Mouse (Mus musculus): ENCODE measurements around the gene L2hgdh. TPM values are rescaled to one million over a fixed set of nuclear protein-coding genes. Genes with fewer than 3 reads are reported as not detected.
A peak's percentile ranks its signal among the peaks of the same experiment; 100 is the strongest.
"Not testable (repeated sequence)": the region's sequence is repeated elsewhere in the genome, so short reads cannot be mapped to it uniquely, and the experiment has no call there.

L2hgdh gene
- polyA plus RNA-seq, 1 experiment from 2014 or later: 9.0 TPM

- peak; percentile 13 for DNase-seq (ENCODE audit: low spot score)
- not testable (repeated sequence) for H3K4me2 ChIP-seq (ENCODE audit: low read length)
- ATAC-seq: peak; percentile 63; the same call in 1 of the 2 replicates
These were observed 70.7 kb downstream of the L2hgdh start for GRCm38 (mm10) chr12:69653973-69654372.

GRCm38 (mm10) chr12:69649511-69649910 lies 75.2 kb downstream of the L2hgdh start:
- no peaks in the 10 kb centered on the region for H3K27me3 ChIP-seq (replicated peaks; ENCODE audit: control insufficient read depth, insufficient read depth, low read length)
- no peaks in the 10 kb centered on the region; the same call in 1 of the 2 replicates for H3K9me3 ChIP-seq (replicated peaks; ENCODE audit: control insufficient read depth, low read length)
- DNase-seq (ENCODE audit: low spot score) (no peak), ATAC-seq (no peak)
- 85% methylated on average over 8 of the region's 8 CpGs for WGBS
- H3K36me3 ChIP-seq (ENCODE audit: control insufficient read depth, insufficient read depth, low read length): peaks cover 28% of the 10 kb centered on the region
- H3K4me1 ChIP-seq (ENCODE audit: control insufficient read depth, insufficient read depth, low read length): 0 out of 2 replicates have a peak, but pooled peaks cover 5% of the 10 kb centered on the region
- no peak overlapping the region for H3K27ac ChIP-seq (ENCODE audit: low read depth, low read length)
- no peak overlapping the region for H3K9ac ChIP-seq (ENCODE audit: low read length)
- no peak overlapping the region for H3K4me3 ChIP-seq (ENCODE audit: low read depth, low read length)
- no peak overlapping the region for H3K4me2 ChIP-seq (ENCODE audit: low read length)

More at GRCm38 (mm10) chr12:69653973-69654372, 70.7 kb downstream of the L2hgdh start:
- peaks cover 14% of the 10 kb centered on the region; the same call in 1 of the 2 replicates for H3K36me3 ChIP-seq (ENCODE audit: control insufficient read depth, insufficient read depth, low read length)
- not testable (repeated sequence) for H3K4me3 ChIP-seq (ENCODE audit: low read depth, low read length); H3K4me1 ChIP-seq (ENCODE audit: control insufficient read depth, insufficient read depth, low read length); H3K9me3 ChIP-seq (replicated peaks; ENCODE audit: control insufficient read depth, low read length); H3K27me3 ChIP-seq (replicated peaks; ENCODE audit: control insufficient read depth, insufficient read depth, low read length); H3K9ac ChIP-seq (ENCODE audit: low read length); H3K27ac ChIP-seq (ENCODE audit: low read depth, low read length)

- H3K4me2 ChIP-seq (ENCODE audit: low read length): no peak overlapping the region
- DNase-seq (ENCODE audit: low spot score) (no peak), ATAC-seq (no peak)
- H3K4me3 ChIP-seq (ENCODE audit: low read depth, low read length): no peak overlapping the region
- H3K27ac ChIP-seq (ENCODE audit: low read depth, low read length): no peak overlapping the region
- no peak overlapping the region for H3K9ac ChIP-seq (ENCODE audit: low read length)
- H3K4me1 ChIP-seq (ENCODE audit: control insufficient read depth, insufficient read depth, low read length): 0 out of 2 replicates have a peak, but pooled peaks cover 5% of the 10 kb centered on the region
- no peaks in the 10 kb centered on the region for H3K9me3 ChIP-seq (replicated peaks; ENCODE audit: control insufficient read depth, low read length)
- peaks cover 14% of the 10 kb centered on the region; the same call in 1 of the 2 replicates for H3K36me3 ChIP-seq (ENCODE audit: control insufficient read depth, insufficient read depth, low read length)
- H3K27me3 ChIP-seq (replicated peaks; ENCODE audit: control insufficient read depth, insufficient read depth, low read length): no peaks in the 10 kb centered on the region
- WGBS: 89% methylated on average over 8 of the region's 8 CpGs
These were observed 78.7 kb downstream of the L2hgdh start for GRCm38 (mm10) chr12:69645821-69646616.

- Histone ChIP-seq H3K4me1 (ENCODE audit: control insufficient read depth, insufficient read depth, low read length) (0 out of 2 replicates have a peak, but pooled peaks cover 5% of the 10 kb centered on the region), H3K36me3 (ENCODE audit: control insufficient read depth, insufficient read depth, low read length) (peaks cover 16% of the 10 kb centered on the region; the same call in 1 of the 2 replicates), H3K27me3 (replicated peaks; ENCODE audit: control insufficient read depth, insufficient read depth, low read length) (no peaks in the 10 kb centered on the region), H3K9me3 (replicated peaks; ENCODE audit: control insufficient read depth, low read length) (no peaks in the 10 kb centered on the region), H3K4me2 (ENCODE audit: low read length) (no peak overlapping the region), H3K9ac (ENCODE audit: low read length) (no peak overlapping the region), H3K4me3 (ENCODE audit: low read depth, low read length) (no peak overlapping the region), H3K27ac (ENCODE audit: low read depth, low read length) (no peak overlapping the region)
- ATAC-seq (no peak), DNase-seq (ENCODE audit: low spot score) (peak; percentile 71)
- 44% methylated on average over 3 of the region's 3 CpGs for WGBS
These were observed 79.8 kb downstream of the L2hgdh start for GRCm38 (mm10) chr12:69644877-69645276.

DNA sequence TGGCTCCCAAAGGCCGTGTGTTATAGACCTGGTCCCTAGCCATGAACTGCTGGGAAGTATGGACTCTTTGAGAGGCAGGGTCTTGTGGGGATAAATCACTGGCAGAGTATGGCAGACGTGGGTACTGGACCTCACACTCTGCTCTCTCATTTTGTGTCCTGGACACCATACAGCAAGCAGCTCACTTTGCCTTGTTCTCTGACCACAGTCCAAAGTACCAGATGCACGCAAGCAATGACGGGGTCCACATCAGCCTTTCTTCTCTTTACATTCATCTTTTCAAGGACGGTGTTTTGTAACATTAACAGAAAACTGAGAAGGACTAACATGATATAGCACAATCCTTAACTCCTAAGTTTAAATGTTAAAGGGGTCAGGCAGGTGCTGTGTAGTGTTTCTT lies 81.8 kb downstream of the L2hgdh start:
- H3K4me3 ChIP-seq (ENCODE audit: low read depth, low read length): no peak overlapping the region
- no peak for ATAC-seq
- H3K9me3 ChIP-seq (replicated peaks; ENCODE audit: control insufficient read depth, low read length): no peaks in the 10 kb centered on the region
- no peak overlapping the region for H3K9ac ChIP-seq (ENCODE audit: low read length)
- H3K27me3 ChIP-seq (replicated peaks; ENCODE audit: control insufficient read depth, insufficient read depth, low read length): no peaks in the 10 kb centered on the region
- no peak overlapping the region for H3K4me2 ChIP-seq (ENCODE audit: low read length)
- no peak for DNase-seq (ENCODE audit: low spot score)
- WGBS: 88% methylated on average over 5 of the region's 5 CpGs
- peaks cover 19% of the 10 kb centered on the region for H3K36me3 ChIP-seq (ENCODE audit: control insufficient read depth, insufficient read depth, low read length)
- H3K4me1 ChIP-seq (ENCODE audit: control insufficient read depth, insufficient read depth, low read length): 0 out of 2 replicates have a peak, but pooled peaks cover 5% of the 10 kb centered on the region
- no peak overlapping the region for H3K27ac ChIP-seq (ENCODE audit: low read depth, low read length)

MicroRNAs encoded within 50 kb of the gene (microRNA counts, 519-probe panel; counts per million panel counts)
- not detected for microRNA mmu-miR-681

Small RNAs within 50 kb of the gene (microRNA-seq; reads per million reads assigned to microRNA genes)
- not detected for gene Mir681

Other genes starting within 250 kb of the L2hgdh start
- 24.7 and 27.9 TPM in 2 replicates for gene Vcpkmt, start 141.8 kb downstream of the L2hgdh start, polyA plus RNA-seq (2014; fragmentation: Nextera tagmentation; extraction: Ambion mirVana)
- 10.4 and 10.6 TPM in 2 replicates for gene Sos2, start 43.0 kb downstream of the L2hgdh start, polyA plus RNA-seq (2014; fragmentation: Nextera tagmentation; extraction: Ambion mirVana)
- gene Atp5s, start 77 bp upstream of the L2hgdh start, polyA plus RNA-seq (2014; fragmentation: Nextera tagmentation; extraction: Ambion mirVana): 27.7 and 28.4 TPM in 2 replicates
- 4.1 and 4.5 TPM in 2 replicates for gene Cdkl1, start 66.4 kb upstream of the L2hgdh start, polyA plus RNA-seq (2014; fragmentation: Nextera tagmentation; extraction: Ambion mirVana)
- gene Atl1, start 167.7 kb upstream of the L2hgdh start, polyA plus RNA-seq (2014; fragmentation: Nextera tagmentation; extraction: Ambion mirVana): 106 and 136 TPM in 2 replicates
- 30.5 and 34.0 TPM in 2 replicates for gene Map4k5, start 168.3 kb upstream of the L2hgdh start, polyA plus RNA-seq (2014; fragmentation: Nextera tagmentation; extraction: Ambion mirVana)